Mouse (Mus musculus) ES-Bruce4 (cell line): ENCODE measurements around the gene Tmem44.

Experiments
- CTCF ChIP-seq: IDR thresholded peaks from one replicate; pipeline ENCODE4 v1.8.1; 2011; ENCODE audit warnings: low read depth, low read length
- EP300 ChIP-seq: IDR thresholded peaks from 2 replicates; pipeline ENCODE4 v1.6.1; 2011; ENCODE audit warnings: low read depth, low read length; ENCODE audit not compliant: insufficient read depth
- POLR2A ChIP-seq: IDR thresholded peaks from one replicate; pipeline ENCODE4 v1.8.1; 2011; ENCODE audit warnings: low read length; ENCODE audit not compliant: insufficient read depth

GRCm38 (mm10) chr16:30586935-30587493, 36.4 kb upstream of the Tmem44 start:
- TF ChIP-seq CTCF, result no peak
- TF ChIP-seq EP300, result no peak
- TF ChIP-seq POLR2A, result no peak
